In the genomic region with DNA sequence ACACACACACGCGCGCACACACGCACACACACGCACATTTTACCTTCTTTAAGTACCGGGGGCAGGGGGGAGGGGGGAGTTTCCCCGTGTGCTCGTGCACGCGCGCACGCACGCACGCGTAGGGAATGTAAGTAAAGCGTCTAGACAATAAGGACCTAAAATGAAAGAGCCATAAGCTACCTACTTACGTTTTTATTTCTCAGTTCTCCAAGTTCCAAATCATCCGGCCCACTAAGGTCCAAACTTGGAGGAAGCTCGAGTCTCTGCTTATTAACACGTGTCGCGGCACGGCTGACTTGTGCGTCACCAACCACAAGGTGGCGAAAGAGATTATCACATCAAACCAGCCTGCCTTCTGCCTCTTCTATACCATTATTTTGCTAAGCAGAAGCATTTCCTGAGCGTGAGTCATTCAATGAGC, we compare ENCODE assay signal across 8 mouse cellular contexts. TPM values are rescaled to one million over a fixed set of nuclear protein-coding genes. Genes with fewer than 3 reads are reported as not detected.
A peak's percentile ranks its signal among the peaks of the same experiment; 100 is the strongest.
DNase-seq lines count a peak whose midpoint lies in the region; ATAC-seq lines count a peak whose summit lies in the region.

No protein-coding gene starts in this region.

- no peaks in the 10 kb centered on the region for H3K9me3 ChIP-seq in hindbrain, embryonic 14.5 days (ENCODE audit: control insufficient read depth, low read length)

- WGBS in hindbrain, embryonic 14.5 days: 28% methylated on average over 26 of the region's 26 CpGs

- 0 out of 2 replicates have a peak, but pooled peaks cover 4% of the 10 kb centered on the region for H3K27me3 ChIP-seq in hindbrain, embryonic 14.5 days (ENCODE audit: control insufficient read depth, insufficient read depth, low read length)

- ATAC-seq in hindbrain, embryonic 14.5 days (ENCODE audit: low FRiP score): peak; percentile 76

- DNase-seq in MN1 (ENCODE audit: low spot score): peak; percentile 81
- peak; percentile 63 for DNase-seq in cerebellum, adult 9-11 months
- peak; percentile 52 to 60 for DNase-seq in frontal cortex, postnatal 25 days (ENCODE audit: low spot score in 2 of 2)
- peak; percentile 77 for DNase-seq in hindbrain, embryonic 14.5 days (ENCODE audit: low spot score)
- DNase-seq in layer of hippocampus, postnatal 25 days (ENCODE audit: extremely low spot score in 1 of 2, low spot score in 1 of 2): peak; percentile 46 to 61
- peak; percentile 76 for DNase-seq in lung, postnatal 25 days (ENCODE audit: low spot score)
- peak; percentile 76 for DNase-seq in retina, postnatal 1 day
- peak; percentile 77 for DNase-seq in thymus, postnatal 4 days

- H3K9ac ChIP-seq in hindbrain, embryonic 14.5 days: 0 out of 2 replicates have a peak overlapping the region, but pooled peaks have one; percentile 16

- H3K4me2 ChIP-seq in hindbrain, embryonic 14.5 days (replicated peaks): peak overlapping the region; percentile 64

- H3K36me3 ChIP-seq in hindbrain, embryonic 14.5 days (replicated peaks; ENCODE audit: control insufficient read depth, insufficient read depth): no peaks in the 10 kb centered on the region

- H3K27ac ChIP-seq in hindbrain, embryonic 14.5 days: no peak overlapping the region

- peak overlapping the region; percentile 38 for H3K4me3 ChIP-seq in hindbrain, embryonic 14.5 days (replicated peaks; ENCODE audit: low read length)

- H3K4me1 ChIP-seq in hindbrain, embryonic 14.5 days (replicated peaks; ENCODE audit: control insufficient read depth, insufficient read depth, low read length): no peaks in the 10 kb centered on the region

RNA-seq across cellular contexts. Expression of gene Usp27x, which starts 47.1 kb away (rescaled TPM):
- 0.95 and 1.0 TPM in 2 replicates for polyA plus RNA-seq in hindbrain, embryonic 14.5 days (2014; fragmentation: Nextera tagmentation; extraction: Ambion mirVana)
- total RNA-seq in layer of hippocampus, postnatal 25 days (2021): 10 to 100 TPM; 12.4 to 14.4 TPM
